Mouse (Mus musculus) thymus, postnatal 36 days (tissue): ENCODE data around the gene Kcnk7.

Source experiments
- DNase-seq, 2 experiments: peaks; one replicate each; pipeline ENCODE4 v3.0.0; 2022; ENCODE audit warnings: mixed read lengths in 2 of 2

Kcnk7 gene

DNA sequence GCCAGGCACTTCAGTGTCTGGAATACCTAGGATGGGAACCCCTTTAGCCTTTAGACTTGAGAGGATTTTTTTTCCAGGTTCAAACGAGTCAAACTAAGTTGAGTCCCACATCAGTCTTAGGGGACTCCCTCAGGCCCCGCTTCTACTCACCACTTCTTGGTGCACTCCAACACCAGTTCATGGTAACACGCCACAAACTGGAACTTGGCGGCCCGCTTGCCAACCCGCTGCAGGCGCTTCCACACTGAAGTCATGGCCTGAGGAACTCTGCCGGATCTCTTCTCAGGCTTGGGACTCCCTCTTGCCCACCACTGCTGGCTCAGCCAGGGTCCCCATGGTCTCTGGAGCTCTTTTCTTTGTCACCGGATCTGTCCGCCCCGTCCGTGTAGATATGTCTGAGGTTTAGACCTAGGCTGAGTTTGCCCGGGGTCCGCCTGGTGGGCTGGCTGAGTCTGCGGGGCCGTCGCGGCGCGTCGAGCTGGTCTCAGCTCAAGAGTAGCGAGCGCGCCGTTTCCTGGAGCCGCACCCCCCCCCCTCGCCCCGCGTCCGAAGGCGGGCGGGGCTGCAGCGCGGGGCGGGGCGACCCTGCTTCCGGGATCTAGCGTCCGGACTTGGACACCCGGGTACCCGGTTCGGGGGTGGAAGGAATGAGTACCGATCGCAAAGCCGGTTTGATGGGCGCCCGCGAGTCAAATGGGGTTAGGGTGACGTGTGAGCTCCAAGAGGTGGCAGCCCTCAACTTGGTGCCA, 21.8 kb downstream of the Kcnk7 start, which contains the start of gene Ehbp1l1:
TSS of gene Ehbp1l1 (minus strand) at position 551 of the 749 bp plus-strand sequence.
- peak; percentile 75 to 77 for DNase-seq

GRCm38 (mm10) chr19:5726961-5727578, 22.9 kb downstream of the Kcnk7 start:
- no peak for DNase-seq

GRCm38 (mm10) chr19:5727701-5728100, 23.5 kb downstream of the Kcnk7 start:
- DNase-seq, result peak; percentile 82 to 89

DNA sequence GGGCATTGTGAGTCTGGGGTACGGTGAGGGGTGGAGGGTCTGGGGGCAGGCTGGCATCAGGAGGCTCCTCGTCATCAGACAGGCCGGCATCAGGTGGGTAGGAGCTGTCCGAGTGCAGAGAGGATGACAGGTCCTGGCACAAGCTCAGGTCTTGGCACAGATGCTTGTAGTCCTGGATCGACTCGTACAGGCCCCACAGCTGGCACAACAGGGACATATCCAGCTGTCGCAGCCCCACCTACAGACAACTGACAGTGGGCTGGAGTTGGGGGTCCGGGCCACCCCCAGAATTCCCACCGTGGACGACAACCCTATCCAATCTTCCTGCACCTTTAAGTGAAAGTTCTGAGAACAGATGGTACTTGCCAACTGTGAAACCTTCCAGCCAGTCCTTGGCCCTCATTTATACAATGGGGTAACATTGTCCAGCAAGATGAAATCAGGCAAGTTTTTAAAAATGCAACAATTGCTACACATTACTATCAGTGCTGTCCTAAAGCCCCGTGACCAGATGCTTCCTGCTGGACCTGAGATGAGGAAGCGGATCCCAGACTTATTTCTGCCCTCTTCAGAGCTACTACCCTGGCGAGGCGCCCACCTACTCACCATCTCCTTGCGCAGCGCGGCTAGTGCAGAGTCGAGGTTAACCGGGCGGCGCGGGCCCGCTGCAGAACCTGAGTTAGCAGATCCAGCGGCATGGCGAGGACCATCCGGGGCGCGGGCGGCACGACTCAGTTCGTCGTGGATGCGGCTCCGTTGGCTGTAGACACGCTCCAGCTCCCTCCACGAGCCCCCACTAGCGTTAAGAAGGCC, 24.7 kb downstream of the Kcnk7 start:
- peak in 1 of 2 experiments; percentile 57 for DNase-seq

DNA sequence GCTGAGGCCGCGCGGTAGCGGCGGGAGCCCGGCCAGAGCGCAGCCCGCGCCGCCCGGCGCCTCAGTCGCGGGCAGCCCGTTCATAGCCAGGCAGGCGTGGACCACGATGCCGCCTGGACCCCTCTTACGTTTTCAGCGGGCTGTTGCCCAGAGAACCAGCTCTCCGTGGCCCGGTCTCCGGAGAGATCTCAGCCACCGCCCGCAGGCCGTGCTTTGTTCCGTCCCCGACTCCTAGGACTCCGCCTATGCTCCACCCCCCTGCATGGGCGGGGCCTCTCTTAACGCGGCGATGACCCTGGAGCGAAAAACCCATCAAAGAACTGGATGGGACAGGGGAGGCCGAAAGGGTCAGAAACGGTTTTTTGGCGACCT, 25.3 kb downstream of the Kcnk7 start, which contains the start of gene Fam89b:
TSS of gene Fam89b (minus strand) at position 210 of the 372 bp plus-strand sequence.
- peak; percentile 86 to 87 for DNase-seq

DNA sequence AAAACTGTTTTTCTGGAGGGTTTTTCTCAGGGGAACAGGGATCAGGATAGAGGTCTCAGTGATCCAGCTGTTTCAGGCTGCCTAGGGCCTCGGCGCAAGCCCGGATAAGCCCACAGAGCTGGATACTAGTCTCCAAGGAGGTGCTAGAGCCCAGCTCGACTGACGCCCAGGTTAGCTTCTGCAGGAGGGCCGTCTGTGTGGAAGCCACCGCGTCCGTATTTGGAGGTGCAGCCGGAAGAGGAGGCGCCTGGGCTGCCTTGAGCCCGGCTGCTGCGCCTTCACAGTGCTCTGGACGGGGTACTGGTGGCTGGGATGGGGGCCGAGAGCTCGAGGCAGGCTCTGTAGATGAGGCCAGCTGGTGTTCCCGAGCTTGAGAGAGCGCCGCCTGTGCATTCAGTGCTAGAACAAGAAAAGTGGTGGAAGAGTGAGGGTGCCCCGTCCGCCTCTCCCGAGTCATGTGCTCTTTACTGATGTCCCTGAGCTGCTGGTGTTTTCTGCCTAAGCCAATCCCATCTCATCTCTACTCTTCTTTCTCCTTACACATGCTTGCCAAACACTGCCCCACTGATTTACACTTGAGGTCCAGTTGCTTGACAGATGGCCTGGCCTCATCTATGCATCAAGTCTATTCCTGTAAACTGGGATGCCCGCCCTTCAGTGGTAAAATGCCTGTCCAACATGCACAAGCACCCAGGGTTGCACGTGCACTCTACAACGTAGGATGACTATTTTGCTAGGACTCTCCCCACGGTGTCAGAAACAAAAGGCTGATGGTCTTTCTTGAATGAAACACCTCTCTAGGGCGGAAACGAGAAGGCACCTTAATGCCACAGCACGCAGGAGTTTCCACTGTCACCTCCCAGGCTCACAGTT, 26.4 kb downstream of the Kcnk7 start:
- peak; percentile 48 to 52 for DNase-seq

GRCm38 (mm10) chr19:5731264-5731978, 27.3 kb downstream of the Kcnk7 start:
- DNase-seq, result peak; percentile 82 to 87

GRCm38 (mm10) chr19:5734325-5734724, 30.2 kb downstream of the Kcnk7 start:
- no peak for DNase-seq

DNA sequence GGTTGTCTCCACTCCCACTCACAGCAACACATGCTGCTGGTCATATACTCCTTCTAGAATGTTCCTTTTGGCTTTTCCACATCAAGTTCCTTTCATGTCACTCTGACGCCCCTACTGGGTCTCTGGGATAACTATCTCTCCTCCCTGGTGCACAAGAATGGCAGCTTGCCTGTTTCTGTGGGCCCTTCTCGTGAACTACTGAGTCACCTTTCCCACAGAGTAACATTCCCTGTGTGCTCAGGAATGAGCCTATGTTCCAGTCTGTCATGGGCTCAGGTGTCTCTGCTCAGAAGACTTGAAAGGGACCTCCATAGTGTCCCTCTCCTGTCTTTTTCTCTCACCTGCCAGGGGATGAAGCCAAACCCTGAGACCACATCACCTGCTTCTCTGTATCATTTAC, 35.3 kb downstream of the Kcnk7 start:
- DNase-seq, result no peak

- no peak for DNase-seq
These were observed 36.5 kb downstream of the Kcnk7 start, which contains the start of gene Ltbp3 for GRCm38 (mm10) chr19:5740320-5741317. Gene Ltbp3, plus strand, starts transcription at chr19:5740904.

- no peak for DNase-seq
These were observed 37.6 kb downstream of the Kcnk7 start for GRCm38 (mm10) chr19:5741641-5742240.

DNA sequence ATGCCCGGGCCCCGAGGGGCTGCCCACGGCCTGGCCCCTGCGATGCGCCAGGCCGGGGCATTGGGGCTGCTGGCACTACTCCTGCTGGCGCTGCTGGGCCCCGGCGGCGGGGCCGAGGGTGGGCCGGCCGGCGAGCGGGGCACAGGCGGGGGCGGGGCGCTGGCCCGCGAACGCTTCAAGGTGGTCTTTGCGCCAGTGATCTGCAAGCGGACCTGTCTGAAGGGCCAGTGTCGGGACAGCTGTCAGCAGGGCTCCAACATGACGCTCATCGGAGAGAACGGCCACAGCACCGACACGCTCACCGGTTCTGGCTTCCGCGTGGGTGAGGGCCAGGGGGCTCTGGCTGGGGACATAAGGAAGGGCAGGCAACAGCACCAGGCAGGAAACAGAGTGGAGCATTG, 38.1 kb downstream of the Kcnk7 start:
- DNase-seq, result no peak

- DNase-seq, result no peak
These were observed 39.4 kb downstream of the Kcnk7 start for GRCm38 (mm10) chr19:5743576-5743975.

- DNase-seq, result no peak
These were observed 41.9 kb downstream of the Kcnk7 start for GRCm38 (mm10) chr19:5745756-5746710.

DNA sequence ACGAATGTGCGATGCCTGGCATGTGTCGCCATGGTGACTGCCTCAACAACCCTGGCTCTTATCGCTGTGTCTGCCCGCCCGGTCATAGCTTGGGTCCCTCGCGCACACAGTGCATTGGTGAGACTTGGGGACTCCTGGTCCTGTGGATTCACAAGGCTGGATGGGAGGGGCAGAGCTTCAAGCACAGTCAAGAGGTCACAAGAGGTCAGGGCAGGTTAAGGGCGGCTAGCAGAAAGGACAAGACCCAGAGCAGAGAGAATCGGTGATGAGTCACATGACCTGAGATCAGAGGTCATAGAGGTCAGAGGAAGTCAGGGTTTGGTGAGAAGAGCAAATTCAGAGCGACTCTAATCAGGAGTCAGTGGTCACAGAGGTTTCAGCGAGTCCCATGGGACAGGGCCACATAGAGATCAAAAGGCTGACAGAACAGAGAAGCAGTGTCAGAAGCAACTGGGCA, 42.8 kb downstream of the Kcnk7 start:
- no peak for DNase-seq

DNA sequence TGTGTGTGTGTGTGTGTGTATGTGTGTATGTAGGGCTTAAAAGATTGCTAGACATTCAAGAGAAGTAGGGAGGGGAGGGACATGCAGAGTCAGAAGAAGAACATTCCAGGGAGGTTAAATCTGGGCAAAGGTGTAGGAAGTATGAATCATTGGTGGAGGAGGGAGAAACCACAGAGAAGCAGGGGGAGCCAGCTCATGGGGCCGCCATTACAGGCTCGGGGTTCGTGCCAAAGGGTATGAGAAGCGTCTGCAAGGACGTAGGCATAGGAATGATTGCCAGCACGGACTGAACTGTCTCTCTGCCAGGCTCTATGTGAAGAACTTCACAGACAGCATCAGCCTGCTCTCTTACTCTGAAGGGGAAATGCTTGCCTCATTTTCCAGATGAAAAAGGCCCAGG, 45.3 kb downstream of the Kcnk7 start:
- no peak for DNase-seq

DNA sequence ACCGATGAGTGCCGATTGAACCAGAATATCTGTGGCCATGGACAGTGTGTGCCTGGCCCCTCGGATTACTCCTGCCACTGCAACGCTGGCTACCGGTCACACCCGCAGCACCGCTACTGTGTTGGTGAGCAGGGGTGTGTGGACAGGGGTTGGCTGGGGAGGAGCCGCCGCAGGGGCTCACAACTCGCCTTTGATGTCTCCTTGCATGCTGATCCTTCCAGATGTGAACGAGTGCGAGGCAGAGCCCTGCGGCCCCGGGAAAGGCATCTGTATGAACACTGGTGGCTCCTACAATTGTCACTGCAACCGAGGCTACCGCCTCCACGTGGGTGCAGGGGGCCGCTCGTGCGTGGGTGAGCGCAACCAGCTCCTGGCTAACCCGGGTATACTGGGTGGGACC, 46.8 kb downstream of the Kcnk7 start:
- DNase-seq, result no peak

- peak in 1 of 2 experiments; percentile 37 for DNase-seq
These were observed 47.6 kb downstream of the Kcnk7 start for GRCm38 (mm10) chr19:5751742-5752141.
